Comparison of ENCODE assay signal across 10 mouse cellular contexts in genomic region chr7:99349782-99350720, GRCm38 (mm10). TPM values are rescaled to one million over a fixed set of nuclear protein-coding genes. Genes with fewer than 3 reads are reported as not detected.
DNase-seq lines count a peak whose midpoint lies in the region; ATAC-seq and TF ChIP-seq lines count a peak whose summit lies in the region.
"Had no signal": no experiment of that assay in that cellular context is flagged by ENCODE, and none has a peak within 500 bp of the region (broad histone marks: within the 10 kb centered on the region; RNA-seq: fewer than 3 reads in every experiment).

No protein-coding gene starts in this region.

- no peak for TF ChIP-seq POLR2A in cerebellum, adult 2 months (IDR thresholded peaks at IDR 0.05; ENCODE audit: borderline replicate concordance, insufficient read depth, low read length)

- H3K4me2 ChIP-seq in heart, embryonic 13.5 days: peak overlapping the region; percentile 92
- peak overlapping the region; percentile 51; the same call in 1 of the 2 replicates for H3K4me2 ChIP-seq in forebrain, embryonic 15.5 days (replicated peaks)
- peak overlapping the region; percentile 94 for H3K4me2 ChIP-seq in kidney, embryonic 16.5 days (replicated peaks; ENCODE audit: low read depth, low read length)
- peak overlapping the region; percentile 55 for H3K4me2 ChIP-seq in neural tube, embryonic 13.5 days

- H3K36me3 ChIP-seq in heart, embryonic 13.5 days: peaks cover 64% of the 10 kb centered on the region
- H3K36me3 ChIP-seq in forebrain, embryonic 15.5 days: peaks cover 15% of the 10 kb centered on the region
- H3K36me3 ChIP-seq in kidney, embryonic 16.5 days (ENCODE audit: insufficient read depth, low read length): peaks cover 42% of the 10 kb centered on the region
- H3K36me3 ChIP-seq in neural tube, embryonic 13.5 days: peaks cover 43% of the 10 kb centered on the region

- peaks cover 73% of the 10 kb centered on the region for H3K4me1 ChIP-seq in heart, embryonic 13.5 days
- H3K4me1 ChIP-seq in forebrain, embryonic 15.5 days: peaks cover 38% of the 10 kb centered on the region
- H3K4me1 ChIP-seq in kidney, embryonic 16.5 days (ENCODE audit: insufficient read depth, low read length): peaks cover 56% of the 10 kb centered on the region
- H3K4me1 ChIP-seq in neural tube, embryonic 13.5 days (replicated peaks): peaks cover 55% of the 10 kb centered on the region
- H3K4me1 ChIP-seq in cerebellum, adult 2 months (ENCODE audit: control insufficient read depth, insufficient read depth, low read length): peaks cover 11% of the 10 kb centered on the region; the same call in 1 of the 2 replicates

- H3K27me3 ChIP-seq in heart, embryonic 13.5 days (replicated peaks): no peaks in the 10 kb centered on the region
- H3K27me3 ChIP-seq in forebrain, embryonic 15.5 days: no peaks in the 10 kb centered on the region
- no peaks in the 10 kb centered on the region for H3K27me3 ChIP-seq in kidney, embryonic 16.5 days (ENCODE audit: insufficient read depth, low read length)
- no peaks in the 10 kb centered on the region for H3K27me3 ChIP-seq in neural tube, embryonic 13.5 days
- H3K27me3 ChIP-seq in cerebellum, adult 2 months (ENCODE audit: control insufficient read depth, insufficient read depth, low read length): no peaks in the 10 kb centered on the region
- H3K27me3 ChIP-seq: CH12.LX had no signal

- WGBS in heart, embryonic 13.5 days: 55% methylated on average over 9 of the region's 9 CpGs
- WGBS in forebrain, embryonic 15.5 days: 83% methylated on average over 9 of the region's 9 CpGs
- 19% methylated on average over 9 of the region's 9 CpGs for WGBS in kidney, embryonic 16.5 days
- WGBS in neural tube, embryonic 13.5 days: 73% methylated on average over 9 of the region's 9 CpGs
- WGBS in cerebellum, adult 2 months: 94% methylated on average over 9 of the region's 9 CpGs

- peak overlapping the region; percentile 79 for H3K4me3 ChIP-seq in heart, embryonic 13.5 days
- no peak overlapping the region for H3K4me3 ChIP-seq in forebrain, embryonic 15.5 days
- peak overlapping the region; percentile 87 for H3K4me3 ChIP-seq in kidney, embryonic 16.5 days (ENCODE audit: low read length)
- H3K4me3 ChIP-seq in neural tube, embryonic 13.5 days: peak overlapping the region; percentile 44
- H3K4me3 ChIP-seq in cerebellum, adult 2 months (replicated peaks; ENCODE audit: insufficient read depth, low read depth, low read length): no peak overlapping the region

- no peak for TF ChIP-seq CTCF in cerebellum, adult 2 months (IDR thresholded peaks at IDR 0.05; ENCODE audit: borderline replicate concordance, insufficient read depth, low read depth, low read length)

- no peak for DNase-seq in heart, postnatal 4 days
- no peak for DNase-seq in T-cell, adult 2 months (ENCODE audit: low spot score)
- DNase-seq in cerebellum, adult 2 months: no peak
- no peak for DNase-seq in cerebellum, adult 18-20 months

- no peaks in the 10 kb centered on the region for H3K9me3 ChIP-seq in heart, embryonic 13.5 days
- no peaks in the 10 kb centered on the region for H3K9me3 ChIP-seq in forebrain, embryonic 15.5 days
- no peaks in the 10 kb centered on the region for H3K9me3 ChIP-seq in kidney, embryonic 16.5 days (ENCODE audit: low read length)
- H3K9me3 ChIP-seq in neural tube, embryonic 13.5 days: no peaks in the 10 kb centered on the region

- ATAC-seq in heart, embryonic 13.5 days (ENCODE audit: extremely low read depth, insufficient number of reproducible peaks, low FRiP score, low TSS enrichment): no peak
- ATAC-seq in forebrain, embryonic 15.5 days (replicated peaks): no peak
- no peak for ATAC-seq in kidney, embryonic 16.5 days (ENCODE audit: low FRiP score, low TSS enrichment)
- no peak for ATAC-seq in neural tube, embryonic 13.5 days (ENCODE audit: low read depth)

- peak overlapping the region; percentile 91 for H3K9ac ChIP-seq in heart, embryonic 13.5 days
- no peak overlapping the region for H3K9ac ChIP-seq in forebrain, embryonic 15.5 days (replicated peaks)
- peak overlapping the region; percentile 98 for H3K9ac ChIP-seq in kidney, embryonic 16.5 days (replicated peaks; ENCODE audit: low read length)
- peak overlapping the region; percentile 79 for H3K9ac ChIP-seq in neural tube, embryonic 13.5 days

- peak overlapping the region; percentile 100 for H3K27ac ChIP-seq in heart, embryonic 13.5 days (replicated peaks)
- H3K27ac ChIP-seq in forebrain, embryonic 15.5 days (replicated peaks): 0 out of 2 replicates have a peak overlapping the region, but pooled peaks have one; percentile 80
- H3K27ac ChIP-seq in kidney, embryonic 16.5 days (ENCODE audit: low read length): peak overlapping the region; percentile 98
- peak overlapping the region; percentile 92; the same call in 1 of the 2 replicates for H3K27ac ChIP-seq in neural tube, embryonic 13.5 days (replicated peaks)
- no peak overlapping the region for H3K27ac ChIP-seq in cerebellum, adult 2 months (ENCODE audit: insufficient read depth, low read length)
- H3K27ac ChIP-seq: macrophage had no signal

RNA-seq across cellular contexts. Expression of gene Serpinh1, which starts 3.0 kb away (rescaled TPM):
- polyA plus RNA-seq in heart, embryonic 13.5 days (2015; fragmentation: Nextera tagmentation; extraction: Ambion mirVana): 1,205 and 1,287 TPM in 2 replicates
- total RNA-seq in heart, postnatal 4 days (2021): 100 to 1,000 TPM; 557 to 601 TPM
- 210 and 215 TPM in 2 replicates for polyA plus RNA-seq in forebrain, embryonic 15.5 days (2015; fragmentation: Nextera tagmentation; extraction: Ambion mirVana)
- 1,752 and 1,857 TPM in 2 replicates for polyA plus RNA-seq in kidney, embryonic 16.5 days (2015; fragmentation: Nextera tagmentation; extraction: Ambion mirVana)
- polyA plus RNA-seq in neural tube, embryonic 13.5 days (2015; fragmentation: Nextera tagmentation; extraction: Ambion mirVana): 462 and 484 TPM in 2 replicates
- polyA plus RNA-seq in cerebellum, adult 2 months (2012; rRNA removed): 24.9 and 25.4 TPM in 2 replicates
- total RNA-seq: CH12.LX had no signal

RNA-seq across cellular contexts. Expression of gene Gdpd5, which starts 31.2 kb away (rescaled TPM):
- 25.3 and 25.4 TPM in 2 replicates for polyA plus RNA-seq in heart, embryonic 13.5 days (2015; fragmentation: Nextera tagmentation; extraction: Ambion mirVana)
- 10 to 100 TPM; 40.7 to 42.6 TPM for total RNA-seq in heart, postnatal 4 days (2021)
- 40.0 and 41.8 TPM in 2 replicates for polyA plus RNA-seq in forebrain, embryonic 15.5 days (2015; fragmentation: Nextera tagmentation; extraction: Ambion mirVana)
- polyA plus RNA-seq in kidney, embryonic 16.5 days (2015; fragmentation: Nextera tagmentation; extraction: Ambion mirVana): 20.5 TPM in 2 replicates
- 53.0 and 59.8 TPM in 2 replicates for polyA plus RNA-seq in neural tube, embryonic 13.5 days (2015; fragmentation: Nextera tagmentation; extraction: Ambion mirVana)
- polyA plus RNA-seq in cerebellum, adult 2 months (2012; rRNA removed): 49.4 and 50.0 TPM in 2 replicates

Comparison
In these comparisons a context has a peak if more than half of its experiments do, and no peak if none do; other contexts are left out.
1. H3K4me3 ChIP-seq: peak in heart, embryonic 13.5 days (single experiment), kidney, embryonic 16.5 days (single experiment) and neural tube, embryonic 13.5 days (single experiment); none in forebrain, embryonic 15.5 days (single experiment) and cerebellum, adult 2 months (single experiment).
2. Peak in every context shown above with its lines, with median percentiles within 50 percentile points of each other: H3K4me2 ChIP-seq.